In genomic region chr5:105925568-105926255, GRCm38 (mm10) we compare ENCODE assay signal across 9 mouse cellular contexts. TPM values are rescaled to one million over a fixed set of nuclear protein-coding genes. Genes with fewer than 3 reads are reported as not detected.
DNase-seq lines count a peak whose midpoint lies in the region; ATAC-seq lines count a peak whose summit lies in the region.
"Had no signal": no experiment of that assay in that cellular context is flagged by ENCODE, and none has a peak within 500 bp of the region (broad histone marks: within the 10 kb centered on the region; RNA-seq: fewer than 3 reads in every experiment).

No protein-coding gene starts in this region.

- H3K27ac ChIP-seq in forebrain, embryonic 13.5 days, result no peak overlapping the region
- H3K27ac ChIP-seq in forebrain, embryonic 11.5 days (ENCODE audit: low read depth, low read length), result no peak overlapping the region
- no peak overlapping the region for H3K27ac ChIP-seq in lung, embryonic 16.5 days (ENCODE audit: low read length)
- H3K27ac ChIP-seq in forebrain, embryonic 14.5 days (ENCODE audit: low read depth, low read length), result no peak overlapping the region
- H3K27ac ChIP-seq: limb, embryonic 12.5 days had no signal

- 69% methylated on average over 14 of the region's 14 CpGs for WGBS in forebrain, embryonic 13.5 days
- WGBS in forebrain, embryonic 11.5 days, result 79% methylated on average over 14 of the region's 14 CpGs
- WGBS in lung, embryonic 16.5 days, result 68% methylated on average over 14 of the region's 14 CpGs
- WGBS in forebrain, embryonic 14.5 days, result 75% methylated on average over 14 of the region's 14 CpGs

- peaks cover 16% of the 10 kb centered on the region; the same call in 1 of the 2 replicates for H3K36me3 ChIP-seq in forebrain, embryonic 13.5 days (ENCODE audit: poor library complexity, severe bottlenecking)
- no peaks in the 10 kb centered on the region for H3K36me3 ChIP-seq in forebrain, embryonic 11.5 days (ENCODE audit: control insufficient read depth, insufficient read depth, low read length)
- peaks cover 4% of the 10 kb centered on the region; the same call in 1 of the 2 replicates for H3K36me3 ChIP-seq in lung, embryonic 16.5 days (ENCODE audit: control insufficient read depth, insufficient read depth, low read length)
- H3K36me3 ChIP-seq in forebrain, embryonic 14.5 days (ENCODE audit: control insufficient read depth, insufficient read depth, low read length), result peaks cover 4% of the 10 kb centered on the region; the same call in 1 of the 2 replicates
- no peaks in the 10 kb centered on the region for H3K36me3 ChIP-seq in splenic B cell, adult 2 months (ENCODE audit: control insufficient read depth, insufficient read depth, low read length, poor library complexity, severe bottlenecking)

- no peaks in the 10 kb centered on the region for H3K4me1 ChIP-seq in forebrain, embryonic 13.5 days
- H3K4me1 ChIP-seq in forebrain, embryonic 11.5 days (replicated peaks; ENCODE audit: control insufficient read depth, insufficient read depth, low read length), result no peaks in the 10 kb centered on the region
- H3K4me1 ChIP-seq in lung, embryonic 16.5 days (replicated peaks; ENCODE audit: control insufficient read depth, insufficient read depth, low read length), result no peaks in the 10 kb centered on the region
- no peaks in the 10 kb centered on the region for H3K4me1 ChIP-seq in forebrain, embryonic 14.5 days (ENCODE audit: control insufficient read depth, insufficient read depth, low read length)

- peak; percentile 38; the same call in 1 of the 2 replicates for ATAC-seq in forebrain, embryonic 13.5 days
- ATAC-seq in forebrain, embryonic 11.5 days (replicated peaks; ENCODE audit: low FRiP score), result no peak; the same call in 1 of the 2 replicates
- 0 out of 2 replicates have a peak, but pooled peaks have one; percentile 31 for ATAC-seq in lung, embryonic 16.5 days (ENCODE audit: low read depth)
- peak; percentile 32; the same call in 1 of the 2 replicates for ATAC-seq in forebrain, embryonic 14.5 days

- no peaks in the 10 kb centered on the region for H3K9me3 ChIP-seq in forebrain, embryonic 13.5 days (replicated peaks)
- no peaks in the 10 kb centered on the region for H3K9me3 ChIP-seq in forebrain, embryonic 11.5 days (ENCODE audit: control insufficient read depth, low read length)
- H3K9me3 ChIP-seq in lung, embryonic 16.5 days (ENCODE audit: control insufficient read depth, low read length), result no peaks in the 10 kb centered on the region
- no peaks in the 10 kb centered on the region for H3K9me3 ChIP-seq in forebrain, embryonic 14.5 days (replicated peaks; ENCODE audit: control insufficient read depth, low read length)
- H3K9me3 ChIP-seq: limb, embryonic 12.5 days had no signal

- DNase-seq in forebrain, embryonic 11.5 days (ENCODE audit: low spot score), result no peak
- DNase-seq in lung, postnatal 10 days, result no peak
- peak; percentile 43 for DNase-seq in forebrain, embryonic 14.5 days (ENCODE audit: low spot score)
- peak; percentile 24 for DNase-seq in splenic B cell, adult 2 months (ENCODE audit: low read depth, low spot score)
- DNase-seq in cerebellum, adult 8-10 months, result no peak
- no peak for DNase-seq in natural killer cell, adult 2 months (ENCODE audit: low spot score in 2 of 2)

- no peak overlapping the region for H3K9ac ChIP-seq in forebrain, embryonic 13.5 days
- no peak overlapping the region for H3K9ac ChIP-seq in forebrain, embryonic 11.5 days (ENCODE audit: low read length)
- no peak overlapping the region for H3K9ac ChIP-seq in lung, embryonic 16.5 days (ENCODE audit: low read length)
- no peak overlapping the region for H3K9ac ChIP-seq in forebrain, embryonic 14.5 days (ENCODE audit: low read length)
- H3K9ac ChIP-seq: limb, embryonic 12.5 days had no signal

- no peaks in the 10 kb centered on the region for H3K27me3 ChIP-seq in forebrain, embryonic 13.5 days
- H3K27me3 ChIP-seq in forebrain, embryonic 11.5 days (ENCODE audit: control insufficient read depth, insufficient read depth, low read length), result no peaks in the 10 kb centered on the region
- H3K27me3 ChIP-seq in lung, embryonic 16.5 days (ENCODE audit: control insufficient read depth, insufficient read depth, low read depth, low read length), result no peaks in the 10 kb centered on the region
- no peaks in the 10 kb centered on the region for H3K27me3 ChIP-seq in forebrain, embryonic 14.5 days (replicated peaks; ENCODE audit: control insufficient read depth, insufficient read depth, low read length)
- no peaks in the 10 kb centered on the region for H3K27me3 ChIP-seq in splenic B cell, adult 2 months (ENCODE audit: control insufficient read depth, insufficient read depth, low read length, poor library complexity, severe bottlenecking)
- H3K27me3 ChIP-seq: limb, embryonic 12.5 days had no signal

- no peak overlapping the region for H3K4me3 ChIP-seq in forebrain, embryonic 13.5 days
- H3K4me3 ChIP-seq in forebrain, embryonic 11.5 days (ENCODE audit: low read depth, low read length), result no peak overlapping the region
- no peak overlapping the region for H3K4me3 ChIP-seq in lung, embryonic 16.5 days (ENCODE audit: low read length)
- no peak overlapping the region for H3K4me3 ChIP-seq in forebrain, embryonic 14.5 days (ENCODE audit: low read depth, low read length)
- H3K4me3 ChIP-seq: limb, embryonic 12.5 days had no signal

- no peak overlapping the region for H3K4me2 ChIP-seq in forebrain, embryonic 13.5 days
- no peak overlapping the region for H3K4me2 ChIP-seq in forebrain, embryonic 11.5 days (ENCODE audit: low read depth, low read length, severe bottlenecking)
- H3K4me2 ChIP-seq in lung, embryonic 16.5 days (ENCODE audit: low read depth, low read length), result no peak overlapping the region
- no peak overlapping the region for H3K4me2 ChIP-seq in forebrain, embryonic 14.5 days (ENCODE audit: low read length)
- H3K4me2 ChIP-seq: limb, embryonic 12.5 days had no signal

RNA-seq across cellular contexts. Expression of gene Zfp326, which starts 49.3 kb away (rescaled TPM):
- 68.0 and 69.9 TPM in 2 replicates for polyA plus RNA-seq in forebrain, embryonic 13.5 days (2015; fragmentation: Nextera tagmentation; extraction: Ambion mirVana)
- 49.1 and 52.6 TPM in 2 replicates for polyA plus RNA-seq in forebrain, embryonic 11.5 days (2014; fragmentation: Nextera tagmentation; extraction: Ambion mirVana)
- polyA plus RNA-seq in lung, embryonic 16.5 days (2015; fragmentation: Nextera tagmentation; extraction: Ambion mirVana), result 32.1 and 35.5 TPM in 2 replicates
- 29.6 and 36.3 TPM in 2 replicates for polyA plus RNA-seq in forebrain, embryonic 14.5 days (2014; fragmentation: Nextera tagmentation; extraction: Ambion mirVana)

Comparison
In these comparisons a context has a peak if more than half of its experiments do, and no peak if none do; other contexts are left out.
1. DNase-seq: peak in forebrain, embryonic 14.5 days (single experiment) and splenic B cell, adult 2 months (single experiment); none in forebrain, embryonic 11.5 days (single experiment), lung, postnatal 10 days (single experiment), cerebellum, adult 8-10 months (single experiment) and natural killer cell, adult 2 months (0 of 2).